ENCODE assay signal across 40 mouse cellular contexts in the genomic region with DNA sequence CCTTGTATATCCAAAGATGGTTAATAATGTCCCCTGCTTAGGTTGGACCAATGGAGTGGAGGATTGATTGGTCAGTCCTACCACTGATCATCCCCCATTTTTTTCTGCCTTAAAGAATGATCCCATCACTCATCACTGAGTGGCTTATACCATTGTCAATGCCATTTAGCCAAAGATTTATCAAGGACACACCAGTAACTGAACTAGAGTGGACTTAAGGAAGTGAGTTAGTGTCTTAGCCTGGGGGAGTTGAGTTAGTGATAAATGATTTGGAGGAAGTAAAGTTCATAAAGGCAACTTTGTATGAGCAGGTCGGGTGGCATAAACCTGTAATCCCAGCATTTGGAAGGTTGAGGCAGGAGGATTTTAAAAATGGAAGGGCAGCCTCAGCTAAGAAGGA. TPM values are rescaled to one million over a fixed set of nuclear protein-coding genes. Genes with fewer than 3 reads are reported as not detected.
"Had no signal": no experiment of that assay in that cellular context is flagged by ENCODE, and none has a peak within 500 bp of the region (broad histone marks: within the 10 kb centered on the region; RNA-seq: fewer than 3 reads in every experiment).

No protein-coding gene starts in this region.

- DNase-seq: left cerebral cortex, postnatal 4 days; liver; liver, embryonic 13.5 days; liver, postnatal 0 days; lung, adult 18-20 months; lung, adult 2 months; lung, embryonic 14.5 days; lung, postnatal 10 days; lung, postnatal 14 days; lung, postnatal 36 days; lung, postnatal 4 days; midbrain, embryonic 14.5 days had no signal

- H3K27ac ChIP-seq: limb, embryonic 10.5 days; limb, embryonic 12.5 days; limb, embryonic 13.5 days; limb, embryonic 15.5 days; liver, embryonic 12.5 days; liver, embryonic 13.5 days; liver, embryonic 14.5 days; liver, embryonic 15.5 days; lung, embryonic 15.5 days; midbrain, embryonic 10.5 days; midbrain, embryonic 12.5 days; midbrain, embryonic 13.5 days; midbrain, embryonic 15.5 days had no signal

- H3K9ac ChIP-seq: limb, embryonic 12.5 days; limb, embryonic 13.5 days; limb, embryonic 15.5 days; liver, embryonic 12.5 days; liver, embryonic 13.5 days; liver, embryonic 14.5 days; liver, embryonic 15.5 days; liver, postnatal 0 days; lung, embryonic 14.5 days; lung, embryonic 15.5 days; midbrain, embryonic 12.5 days; midbrain, embryonic 13.5 days; midbrain, embryonic 15.5 days had no signal

- H3K4me3 ChIP-seq: limb, embryonic 10.5 days; limb, embryonic 12.5 days; limb, embryonic 13.5 days; limb, embryonic 15.5 days; liver, embryonic 12.5 days; liver, embryonic 15.5 days; lung, embryonic 15.5 days; megakaryocyte, embryonic 14.5 days; midbrain, embryonic 10.5 days; midbrain, embryonic 12.5 days; midbrain, embryonic 13.5 days; midbrain, embryonic 15.5 days had no signal

- H3K27me3 ChIP-seq: limb, embryonic 12.5 days; limb, embryonic 13.5 days; limb, embryonic 15.5 days; liver, embryonic 12.5 days; liver, embryonic 13.5 days; liver, embryonic 15.5 days; lung, embryonic 15.5 days; megakaryocyte, embryonic 14.5 days; midbrain, embryonic 13.5 days; midbrain, embryonic 15.5 days had no signal

- H3K9me3 ChIP-seq: limb, embryonic 10.5 days; limb, embryonic 12.5 days; limb, embryonic 13.5 days; limb, embryonic 15.5 days; liver, embryonic 12.5 days; liver, embryonic 13.5 days; liver, embryonic 15.5 days; lung, embryonic 15.5 days; midbrain, embryonic 10.5 days; midbrain, embryonic 12.5 days; midbrain, embryonic 13.5 days; midbrain, embryonic 15.5 days had no signal

RNA-seq across cellular contexts. Expression of a gene that starts 26.2 kb away (rescaled TPM):
- total RNA-seq: left cerebral cortex, adult 8-10 months; left cerebral cortex, postnatal 10 days; left cerebral cortex, postnatal 14 days; left cerebral cortex, postnatal 25 days; left cerebral cortex, postnatal 36 days; left cerebral cortex, postnatal 4 days; liver, adult 2 months; megakaryocyte progenitor cell, adult 5-6 weeks; megakaryocyte, adult 5-6 weeks; midbrain, postnatal 0 days had no signal
- polyA plus RNA-seq: limb, embryonic 10.5 days; limb, embryonic 11.5 days; limb, embryonic 12.5 days; limb, embryonic 15.5 days; liver, adult 2 months; lung, adult 2 months; lung, embryonic 14.5 days; lung, postnatal 0 days; macrophage; midbrain, embryonic 11.5 days; midbrain, embryonic 13.5 days; midbrain, embryonic 14.5 days; midbrain, embryonic 16.5 days; myocyte had no signal
